Mouse (Mus musculus): Measurements from ENCODE around the gene Jazf1.

GRCm38 (mm10) chr6:52778523-52778922 lies 289.9 kb downstream of the Jazf1 start:
- TF ChIP-seq CTCF (IDR thresholded peaks at IDR 0.05; ENCODE audit: low read depth) (no peak), EP300 (IDR thresholded peaks at IDR 0.05; ENCODE audit: low read depth) (no peak)

All from liver, postnatal 0 days (tissue).